16 mouse cellular contexts compared by ENCODE assay signal in the genomic region with DNA sequence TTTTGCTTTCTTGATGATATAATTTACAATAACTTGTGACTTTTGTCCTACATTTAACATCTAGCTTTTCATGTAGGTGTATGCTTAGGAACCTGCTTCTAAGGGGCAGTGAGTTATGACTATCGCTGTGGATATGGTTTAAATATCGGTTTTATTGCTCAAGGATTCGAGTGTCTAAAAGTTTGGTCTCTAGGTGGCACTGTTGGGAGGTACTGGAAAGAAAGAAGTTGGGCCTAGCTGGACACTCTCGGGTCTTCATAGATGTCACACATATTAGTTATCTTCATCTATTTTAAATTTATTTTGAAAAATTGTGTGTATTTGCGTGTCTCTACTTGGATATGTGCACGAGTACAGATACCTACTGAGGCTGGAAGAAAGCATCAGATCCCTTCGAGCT.
DNase-seq lines count a peak whose midpoint lies in the region; ATAC-seq and TF ChIP-seq lines count a peak whose summit lies in the region.
"Had no signal": no experiment of that assay in that cellular context is flagged by ENCODE, and none has a peak within 500 bp of the region (broad histone marks: within the 10 kb centered on the region; RNA-seq: fewer than 3 reads in every experiment).

No protein-coding gene starts in this region.

- ATAC-seq in embryonic facial prominence, embryonic 11.5 days (replicated peaks; ENCODE audit: insufficient number of reproducible peaks, low FRiP score, low TSS enrichment, low read depth) = no peak
- ATAC-seq in lung, postnatal 0 days = no peak
- 0 out of 2 replicates have a peak, but pooled peaks have one; percentile 22 for ATAC-seq in granulocyte monocyte progenitor cell, adult 5-6 weeks (replicated peaks; ENCODE audit: poor library complexity, severe bottlenecking)
- ATAC-seq: forebrain, embryonic 14.5 days; intestine, embryonic 16.5 days had no signal

- DNase-seq in embryonic facial prominence, embryonic 11.5 days (ENCODE audit: low spot score) = peak; percentile 39
- DNase-seq in embryonic facial prominence, embryonic 10.5 days (ENCODE audit: low spot score) = no peak
- no peak for DNase-seq in lung, postnatal 0 days (ENCODE audit: low spot score)
- no peak for DNase-seq in lung, postnatal 4 days
- peak; percentile 50 for DNase-seq in NIH3T3 (ENCODE audit: low read depth)
- no peak for DNase-seq in thymus, postnatal 0 days (ENCODE audit: low spot score)
- no peak for DNase-seq in yolk sac, embryonic 10.5 days (ENCODE audit: low spot score)
- DNase-seq: cerebellum, adult 11-12 months; heart, postnatal 36 days; right cerebral cortex, adult 18-20 months; thymus, postnatal 25 days had no signal

- no peak for TF ChIP-seq EP300 in lung, postnatal 0 days (IDR thresholded peaks at IDR 0.05)

- TF ChIP-seq CTCF in lung, postnatal 0 days (IDR thresholded peaks at IDR 0.05) = peak; percentile 47

- WGBS in embryonic facial prominence, embryonic 11.5 days = 80% methylated on average over 7 of the region's 7 CpGs
- WGBS in embryonic facial prominence, embryonic 10.5 days = 83% methylated on average over 7 of the region's 7 CpGs
- 74% methylated on average over 7 of the region's 7 CpGs for whole genome bisulfite sequencing in lung, postnatal 0 days

- H3K9ac ChIP-seq in embryonic facial prominence, embryonic 11.5 days (replicated peaks; ENCODE audit: low read length) = no peak overlapping the region
- H3K9ac ChIP-seq in lung, postnatal 0 days (replicated peaks; ENCODE audit: low read depth) = no peak overlapping the region
- H3K9ac ChIP-seq: embryonic facial prominence, embryonic 15.5 days had no signal

- H3K27ac ChIP-seq in embryonic facial prominence, embryonic 11.5 days (replicated peaks; ENCODE audit: low read depth, low read length) = no peak overlapping the region
- H3K27ac ChIP-seq in embryonic facial prominence, embryonic 10.5 days (replicated peaks) = no peak overlapping the region
- H3K27ac ChIP-seq in lung, postnatal 0 days (ENCODE audit: low read length) = no peak overlapping the region
- H3K27ac ChIP-seq: embryonic facial prominence, embryonic 15.5 days had no signal

- H3K4me3 ChIP-seq in embryonic facial prominence, embryonic 11.5 days (ENCODE audit: low read depth, low read length) = no peak overlapping the region
- H3K4me3 ChIP-seq in embryonic facial prominence, embryonic 10.5 days = no peak overlapping the region
- H3K4me3 ChIP-seq in lung, postnatal 0 days (ENCODE audit: low read depth, low read length) = no peak overlapping the region
- H3K4me3 ChIP-seq: embryonic facial prominence, embryonic 15.5 days had no signal

- no peaks in the 10 kb centered on the region for H3K9me3 ChIP-seq in embryonic facial prominence, embryonic 11.5 days (replicated peaks; ENCODE audit: control insufficient read depth, low read length)
- no peaks in the 10 kb centered on the region for H3K9me3 ChIP-seq in embryonic facial prominence, embryonic 10.5 days
- H3K9me3 ChIP-seq in lung, postnatal 0 days (ENCODE audit: low read length) = no peaks in the 10 kb centered on the region
- H3K9me3 ChIP-seq: embryonic facial prominence, embryonic 15.5 days had no signal

- H3K36me3 ChIP-seq in embryonic facial prominence, embryonic 11.5 days (replicated peaks; ENCODE audit: control insufficient read depth, insufficient read depth, low read depth, low read length) = no peaks in the 10 kb centered on the region
- no peaks in the 10 kb centered on the region for H3K36me3 ChIP-seq in embryonic facial prominence, embryonic 10.5 days (replicated peaks)
- H3K36me3 ChIP-seq in lung, postnatal 0 days (ENCODE audit: insufficient read depth, low read length) = no peaks in the 10 kb centered on the region
- H3K36me3 ChIP-seq: embryonic facial prominence, embryonic 15.5 days had no signal

- no peaks in the 10 kb centered on the region for H3K4me1 ChIP-seq in embryonic facial prominence, embryonic 11.5 days (ENCODE audit: control insufficient read depth, insufficient read depth, low read length)
- H3K4me1 ChIP-seq in embryonic facial prominence, embryonic 10.5 days = no peaks in the 10 kb centered on the region
- no peaks in the 10 kb centered on the region for H3K4me1 ChIP-seq in lung, postnatal 0 days (ENCODE audit: insufficient read depth, low read depth, low read length)
- H3K4me1 ChIP-seq: embryonic facial prominence, embryonic 15.5 days had no signal

- no peaks in the 10 kb centered on the region for H3K27me3 ChIP-seq in embryonic facial prominence, embryonic 11.5 days (ENCODE audit: control insufficient read depth, insufficient read depth, low read length)
- no peaks in the 10 kb centered on the region for H3K27me3 ChIP-seq in embryonic facial prominence, embryonic 10.5 days (replicated peaks; ENCODE audit: low read depth, poor library complexity, severe bottlenecking)
- no peaks in the 10 kb centered on the region for H3K27me3 ChIP-seq in lung, postnatal 0 days (replicated peaks; ENCODE audit: insufficient read depth, low read length)
- H3K27me3 ChIP-seq: embryonic facial prominence, embryonic 15.5 days had no signal

- no peak overlapping the region for H3K4me2 ChIP-seq in embryonic facial prominence, embryonic 11.5 days (ENCODE audit: low read depth, low read length)
- H3K4me2 ChIP-seq in lung, postnatal 0 days (replicated peaks; ENCODE audit: low read depth, low read length) = no peak overlapping the region
- H3K4me2 ChIP-seq: embryonic facial prominence, embryonic 15.5 days; liver, embryonic 11.5 days had no signal

Comparison
In these comparisons a context has a peak if more than half of its experiments do, and no peak if none do; other contexts are left out.
1. DNase-seq: peak in embryonic facial prominence, embryonic 11.5 days (single experiment) and NIH3T3 (single experiment); none in embryonic facial prominence, embryonic 10.5 days (single experiment), lung, postnatal 0 days (single experiment), lung, postnatal 4 days (0 of 2), thymus, postnatal 0 days (single experiment) and yolk sac, embryonic 10.5 days (single experiment).